Mouse (Mus musculus) spleen, embryonic (tissue): ENCODE measurements around the gene Stom.

Experiments
- CTCF ChIA-PET: fragments of 350-600 bp; sonication (Branson Sonifier 250); formaldehyde crosslinking; loops from one replicate; lab custom pipeline; 2022; lab: Charles Lee

Gene Stom

DNA sequence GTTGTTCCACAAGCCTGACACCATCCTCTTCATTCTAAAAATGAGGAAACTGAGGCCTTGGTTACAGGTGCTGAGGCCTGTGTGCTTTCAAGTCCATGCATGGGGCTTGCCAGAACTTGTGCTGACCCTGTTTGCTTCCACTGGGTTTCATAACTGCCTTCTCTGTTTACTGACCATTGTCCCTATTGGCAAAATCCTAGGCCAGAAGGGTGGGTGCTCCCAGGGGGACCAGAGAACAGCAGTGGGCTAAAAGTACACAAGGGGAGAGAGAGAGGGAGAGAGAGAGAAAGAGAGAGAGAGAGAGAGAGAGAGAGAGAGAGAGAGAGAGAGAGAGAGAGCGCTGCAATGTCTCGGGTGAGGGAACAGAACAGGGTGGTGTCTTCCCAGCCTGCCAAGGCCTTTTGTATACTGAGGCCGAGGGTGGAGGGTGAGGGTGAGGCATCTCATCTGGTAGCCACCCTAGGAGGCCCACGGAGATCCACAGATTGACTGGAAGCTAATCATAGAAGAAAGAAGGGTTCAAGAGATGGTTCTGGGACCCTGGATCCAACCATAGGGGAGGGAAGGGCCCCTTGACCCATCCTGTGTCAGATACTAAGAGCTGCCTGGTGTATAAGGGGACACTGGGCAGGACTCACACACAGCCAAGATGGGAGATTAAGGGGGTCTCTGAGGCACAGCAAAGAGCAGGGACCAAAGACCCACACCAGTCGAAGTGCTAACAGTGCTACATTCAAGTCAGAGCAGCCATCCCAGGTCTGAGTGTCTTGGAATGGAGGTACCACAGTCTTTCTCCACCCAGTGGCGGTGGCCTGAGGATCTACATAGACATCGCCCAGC, 58.2 kb downstream of the Stom start:
- CTCF ChIA-PET = no interaction called here

DNA sequence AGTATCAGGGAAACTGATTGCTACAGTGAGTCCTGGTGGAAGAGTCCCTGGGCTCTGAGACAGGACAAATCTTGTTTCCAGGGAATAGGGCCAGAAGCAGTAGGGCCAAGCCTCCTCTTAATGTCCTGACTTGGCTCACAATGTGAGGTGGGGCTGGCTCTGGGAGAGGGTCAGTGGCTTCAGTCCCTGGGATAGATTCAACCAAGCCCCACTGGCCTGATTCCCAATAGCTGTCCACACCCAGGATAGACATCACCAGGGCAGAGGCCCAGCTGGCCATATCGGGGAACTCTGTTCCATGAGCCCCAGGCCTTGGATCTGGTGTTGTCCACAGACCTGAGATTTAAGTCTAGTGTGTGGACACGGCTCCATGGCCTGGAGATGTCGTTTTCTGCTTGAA, 59.1 kb downstream of the Stom start:
- CTCF ChIA-PET = no interaction called here

DNA sequence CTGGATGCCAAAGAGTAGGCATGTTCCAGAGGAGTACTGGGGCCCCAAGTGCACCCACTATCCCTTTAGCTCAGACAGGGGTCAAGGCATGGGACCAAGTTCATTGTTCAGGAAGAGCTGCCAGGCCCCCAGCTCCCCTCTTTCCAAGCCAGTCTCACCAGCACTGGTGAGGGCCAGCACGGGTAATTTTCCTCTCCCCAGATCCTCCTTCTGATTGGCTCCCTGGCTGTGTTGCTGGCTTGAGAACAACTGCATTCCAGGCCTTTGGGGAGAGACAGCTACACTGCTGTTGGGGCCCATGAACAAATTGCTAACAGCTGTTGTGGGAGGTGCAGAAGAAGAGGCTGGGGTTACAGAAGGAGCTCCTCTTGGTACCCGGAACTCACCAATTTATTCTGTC, 63.2 kb downstream of the Stom start:
- CTCF ChIA-PET = no interaction called here

DNA sequence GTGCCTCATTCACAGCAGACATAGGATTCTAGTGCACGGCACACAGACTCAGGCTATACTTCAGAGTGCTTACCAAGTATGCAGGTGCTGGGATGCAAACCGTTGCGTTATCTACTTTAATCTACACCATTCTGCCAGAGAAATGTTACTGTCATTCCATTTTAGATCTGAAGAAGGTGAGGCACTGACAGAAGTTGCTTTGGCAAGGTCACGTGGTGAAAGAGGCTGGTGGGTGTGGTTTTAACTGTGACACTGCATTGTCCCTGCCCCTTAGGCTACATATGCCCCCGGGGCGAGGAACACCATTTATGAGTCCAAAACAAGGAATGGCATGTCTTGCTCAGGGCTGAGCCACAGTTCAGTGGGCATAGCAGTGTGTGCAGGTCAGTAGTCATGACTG, 63.9 kb downstream of the Stom start:
- CTCF ChIA-PET = no interaction called here

DNA sequence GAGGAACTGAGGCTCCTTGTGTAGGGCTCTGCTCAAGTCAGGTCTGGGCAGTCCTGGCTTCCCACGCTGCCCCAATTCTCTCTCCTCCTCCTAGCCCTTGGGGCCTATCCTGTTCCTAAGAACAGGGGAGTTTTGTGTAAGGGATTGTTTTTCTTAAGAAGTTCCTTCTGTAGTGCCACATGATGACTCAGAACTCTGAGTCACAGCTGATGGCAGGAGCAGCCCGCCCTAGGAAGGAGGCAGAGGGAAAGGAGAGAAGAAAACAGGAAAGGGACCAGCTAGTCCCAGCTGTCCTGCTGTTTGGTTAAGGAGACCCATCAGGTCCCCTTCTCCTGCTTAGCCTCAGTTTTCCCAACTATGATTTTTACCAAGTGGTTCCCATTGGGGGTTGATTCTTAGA, 65.0 kb downstream of the Stom start:
- CTCF ChIA-PET = interaction anchor here (0.5 kb wide), 1 partner anchor 40 kb away, joined by 3 read pairs; no protein-coding TSS in a partner anchor

DNA sequence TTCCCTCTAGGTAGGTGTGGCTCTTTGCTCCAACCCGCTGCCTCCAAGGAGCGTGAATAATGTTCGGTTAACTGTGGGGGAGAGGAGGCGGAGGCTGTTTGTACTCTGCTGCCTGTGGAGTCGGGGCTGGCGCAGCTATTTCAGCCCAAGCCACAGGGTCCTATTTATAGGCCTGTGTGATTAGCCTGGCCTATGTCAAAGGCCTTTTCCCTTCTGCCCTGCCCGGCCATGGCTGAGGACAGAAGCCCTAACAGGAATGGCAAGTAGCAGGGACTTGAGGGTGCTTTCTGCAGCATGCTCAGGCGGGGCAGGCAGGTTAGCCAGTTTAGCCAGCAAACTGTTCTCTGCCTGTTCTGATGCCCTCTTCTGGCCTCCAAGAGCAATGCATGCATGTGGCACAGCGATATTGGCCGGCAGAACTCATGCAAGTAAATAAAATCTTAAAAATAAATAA, 66.2 kb downstream of the Stom start:
- CTCF ChIA-PET = interaction anchor here (1.9 kb wide), 1 partner anchor 56 kb away, joined by 6 read pairs; no protein-coding TSS in a partner anchor

DNA sequence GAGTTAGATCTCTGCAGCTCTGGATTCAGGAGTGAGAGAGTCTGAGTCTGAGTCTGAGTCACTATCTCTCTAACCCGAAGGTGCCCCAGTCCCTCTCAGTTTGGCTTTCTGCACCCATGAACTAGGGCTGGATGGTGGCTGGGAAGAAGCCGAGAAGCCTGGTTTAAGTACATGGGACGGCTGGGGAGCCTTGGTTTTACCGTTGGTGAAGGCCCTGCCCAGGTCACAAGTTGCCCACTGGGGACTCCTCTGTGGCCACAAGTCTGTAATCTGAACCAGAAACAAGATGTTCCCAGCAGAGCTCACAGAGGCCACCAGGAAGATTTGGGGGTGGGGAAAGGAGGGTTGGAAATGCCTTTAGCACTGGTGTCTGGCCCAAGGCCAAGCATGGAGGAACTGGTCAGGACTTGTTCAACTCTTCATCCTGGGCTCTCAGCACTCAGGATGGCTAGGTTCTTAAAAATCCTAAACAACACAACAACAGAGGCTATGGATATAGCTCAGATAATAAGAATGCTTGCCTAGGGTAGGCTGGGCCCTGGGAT, 67.0 kb downstream of the Stom start:
- CTCF ChIA-PET = interaction anchor here (1.9 kb wide), 1 partner anchor 55 kb away, joined by 6 read pairs; no protein-coding TSS in a partner anchor

DNA sequence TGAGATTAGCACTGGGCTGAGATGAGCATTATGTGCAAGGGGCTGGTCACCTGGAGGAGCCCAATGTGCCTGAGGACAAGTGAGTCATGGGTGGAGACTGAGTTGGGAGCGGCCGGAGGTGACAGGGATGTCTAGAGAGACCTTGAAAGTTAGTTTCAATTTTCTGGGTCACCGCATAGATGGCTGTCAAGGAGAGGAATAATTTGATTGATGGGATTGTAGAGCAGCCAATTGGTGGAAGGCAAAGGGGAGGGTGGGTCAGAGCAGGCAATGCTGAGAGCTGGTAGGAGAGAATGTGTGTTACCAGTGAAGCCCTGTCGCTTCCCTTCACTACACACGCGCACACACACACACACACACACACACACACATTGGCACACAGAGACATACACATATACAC, 67.6 kb downstream of the Stom start:
- CTCF ChIA-PET = interaction anchor here (1.3 to 1.9 kb wide), 2 partner anchors 51 to 54 kb away, joined by 3 to 6 read pairs; no protein-coding TSS in a partner anchor

DNA sequence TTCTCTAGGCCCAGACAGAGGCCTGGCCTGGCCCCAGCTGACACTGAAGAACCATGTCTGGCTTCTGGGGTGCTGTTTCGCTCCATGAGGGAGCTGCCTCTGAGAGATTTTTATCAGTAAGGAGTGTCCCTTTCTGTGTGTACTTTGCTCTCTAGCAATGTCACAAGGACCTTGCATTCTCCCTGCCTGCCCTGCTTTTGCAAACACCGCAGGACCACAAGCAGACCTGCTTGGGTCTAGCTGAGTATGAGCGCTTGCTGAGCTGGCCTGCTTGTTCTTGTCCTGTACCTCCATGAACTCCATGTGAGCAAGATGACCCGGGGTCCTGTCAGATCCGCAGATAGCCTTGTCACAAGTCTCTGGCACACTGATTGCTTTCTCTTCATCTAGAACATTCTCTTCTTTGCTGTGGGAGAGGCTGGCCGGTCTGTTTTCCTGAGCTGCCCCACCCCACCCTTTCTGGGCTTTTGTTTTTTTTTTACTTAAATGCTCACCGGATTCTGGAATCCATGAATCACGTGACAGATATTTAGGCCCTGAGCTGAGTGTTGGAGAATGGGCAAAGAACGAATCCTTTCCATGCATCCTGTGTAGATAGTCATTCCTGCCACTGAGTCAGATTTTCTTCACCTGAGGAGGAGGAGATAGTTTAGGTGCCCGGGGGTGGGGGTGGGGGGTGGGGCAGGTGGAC, 68.8 kb downstream of the Stom start:
- CTCF ChIA-PET = interaction anchor here (0.6 to 1.3 kb wide), 3 partner anchors 8 to 50 kb away, joined by 3 to 4 read pairs (median 3); no protein-coding TSS in a partner anchor

DNA sequence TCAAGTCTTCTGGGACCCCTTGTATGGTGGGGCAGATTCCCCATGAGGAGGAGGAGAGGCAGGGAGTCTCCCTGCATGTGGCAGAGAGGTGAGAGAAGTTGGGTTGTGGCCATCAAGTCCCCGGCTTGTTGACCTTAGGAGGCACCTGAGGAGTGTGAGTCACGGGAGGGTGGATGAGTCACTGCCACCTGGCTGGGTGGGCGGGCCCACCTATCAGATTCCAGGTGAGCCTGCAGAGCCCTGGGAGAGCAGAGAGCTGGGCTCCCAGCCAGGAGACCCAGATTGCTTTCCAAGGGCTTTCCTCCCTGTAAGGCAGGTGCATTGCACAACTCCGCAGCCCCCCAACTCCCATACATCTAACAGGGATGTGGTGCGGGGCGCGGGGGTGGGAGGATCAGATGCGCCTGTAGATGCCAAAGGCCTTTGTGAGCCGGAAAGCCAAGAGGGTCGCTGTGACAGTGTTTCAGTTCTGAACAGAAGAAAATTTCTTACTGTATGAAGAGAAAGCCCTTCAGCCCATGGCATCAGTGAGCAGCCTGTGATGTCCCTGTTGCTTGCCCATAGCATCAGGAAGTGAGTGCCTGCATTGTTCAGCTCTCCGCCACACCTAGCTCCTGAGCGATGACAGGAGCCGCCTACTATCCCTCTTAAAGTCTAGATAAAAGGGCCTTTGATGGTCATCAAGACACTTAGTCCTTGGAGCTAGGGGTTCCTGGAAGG, 69.5 kb downstream of the Stom start:
- CTCF ChIA-PET = interaction anchor here (1.0 to 1.3 kb wide), 2 partner anchors 8 to 50 kb away, joined by 3 read pairs; no protein-coding TSS in a partner anchor

DNA sequence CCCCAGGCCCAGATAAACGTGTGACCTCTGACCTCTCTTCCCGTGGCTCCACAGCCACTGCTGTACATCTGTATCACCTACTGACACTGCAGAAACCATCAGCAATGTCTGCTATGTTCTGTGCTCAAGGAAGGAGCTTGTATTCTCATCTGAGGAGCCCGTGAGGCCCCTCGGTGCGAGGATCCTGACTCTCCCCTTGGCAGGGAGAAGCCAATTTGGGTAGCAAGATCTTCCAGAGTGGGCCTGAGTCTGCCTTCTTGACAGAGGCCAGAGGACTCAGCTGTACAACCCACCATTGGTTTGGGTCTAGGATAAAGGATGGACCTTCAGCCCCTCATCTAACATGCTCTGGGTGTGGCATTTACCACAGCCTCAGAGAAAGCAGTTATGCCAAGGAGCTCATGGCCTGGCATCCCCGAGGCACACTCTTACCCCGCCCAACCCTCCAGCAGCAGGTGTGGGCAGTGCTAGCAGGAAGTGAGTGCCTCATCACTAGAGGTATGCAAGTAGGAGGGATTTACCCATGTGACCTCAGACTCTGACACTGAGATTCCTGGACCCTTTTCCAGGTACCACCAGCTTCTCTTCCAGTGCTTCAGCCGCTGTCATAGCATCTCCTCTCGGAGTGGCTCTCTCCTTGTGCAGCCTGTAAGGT, 70.4 kb downstream of the Stom start:
- CTCF ChIA-PET = interaction anchor here (2.5 kb wide), 1 partner anchor 52 kb away, joined by 11 read pairs; no protein-coding TSS in a partner anchor

DNA sequence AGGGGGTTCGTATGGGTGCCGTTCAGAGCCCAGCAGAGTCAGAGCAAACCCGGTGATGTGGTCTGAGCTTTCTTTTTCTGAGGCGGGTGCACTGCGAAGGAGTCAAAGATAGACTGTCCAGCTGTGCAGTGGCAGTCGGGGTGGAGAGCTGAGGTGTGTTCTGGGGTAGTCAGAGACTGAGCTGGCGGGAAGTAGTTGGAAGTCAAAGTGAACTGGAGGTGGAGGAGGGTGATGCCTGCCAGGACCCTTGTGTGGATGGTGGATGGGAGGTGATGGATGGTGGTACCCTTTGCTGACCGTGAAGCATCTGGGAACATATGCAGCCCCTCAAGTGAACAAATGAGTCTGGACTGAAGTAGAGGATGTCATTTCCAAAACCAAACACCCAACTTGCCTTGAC, 71.0 kb downstream of the Stom start:
- CTCF ChIA-PET = interaction anchor here (0.6 to 2.5 kb wide), 2 partner anchors 10 to 51 kb away, joined by 3 to 11 read pairs; no protein-coding TSS in a partner anchor

DNA sequence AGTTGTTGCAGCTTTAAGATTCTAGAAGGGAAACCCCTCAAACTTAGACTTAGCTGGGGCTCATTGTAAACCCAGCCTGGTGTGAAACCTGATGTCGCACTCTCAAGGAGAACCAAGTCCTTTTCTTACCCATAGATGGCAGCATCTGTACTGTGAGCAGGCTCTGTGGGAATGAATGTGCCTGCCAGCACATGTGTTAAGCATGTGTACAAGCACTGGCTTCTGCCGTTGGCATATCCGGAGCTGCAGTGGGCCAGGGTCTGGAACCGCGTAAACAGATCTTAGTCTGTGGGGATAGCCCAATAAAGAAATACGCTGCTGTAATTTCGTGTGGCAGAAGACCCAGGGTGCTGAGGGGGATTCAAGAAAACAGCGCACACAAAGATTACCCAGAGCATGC, 71.5 kb downstream of the Stom start:
- CTCF ChIA-PET = interaction anchor here (0.6 to 2.5 kb wide), 3 partner anchors 11 to 51 kb away, joined by 3 to 11 read pairs (median 3); no protein-coding TSS in a partner anchor

DNA sequence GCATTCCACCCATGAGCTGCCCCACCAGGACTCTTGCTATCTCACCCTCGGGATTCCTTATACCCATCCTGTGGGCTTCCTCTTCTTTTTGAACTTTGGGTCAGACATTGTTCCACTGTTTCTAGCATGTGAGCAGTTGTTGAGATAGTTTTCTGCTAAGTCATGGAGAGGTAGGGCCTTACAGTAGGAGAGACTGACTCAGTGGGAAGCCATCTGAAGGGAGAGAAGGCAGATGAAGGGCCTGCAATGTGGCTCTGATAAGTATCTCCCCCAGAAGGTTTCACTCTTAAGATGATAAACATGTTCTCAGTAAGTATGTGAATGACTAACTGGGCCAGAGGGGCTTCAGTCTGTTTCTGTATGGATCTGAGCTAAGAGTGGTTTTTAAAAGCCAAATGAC, 72.7 kb downstream of the Stom start:
- CTCF ChIA-PET = interaction anchor here (2.5 kb wide), 1 partner anchor 49 kb away, joined by 11 read pairs; no protein-coding TSS in a partner anchor
